Mouse (Mus musculus) ES-E14 (cell line): ENCODE measurements around the gene Kcng3. TPM values are rescaled to one million over a fixed set of nuclear protein-coding genes. Genes with fewer than 3 reads are reported as not detected.

Experiments used
- DNase-seq: peaks from one replicate; pipeline ENCODE4 v3.0.0-alpha.2; 2013; ENCODE audit warnings: low read depth, low spot score
- H3K27ac ChIP-seq: 2 replicates; pipeline ENCODE4 v1.5.1; 2012; ENCODE audit warnings: low read depth, mild to moderate bottlenecking, low read length, moderate library complexity, mixed read lengths; ENCODE audit not compliant: poor library complexity, insufficient read depth, severe bottlenecking
- H3K36me3 ChIP-seq: 2 replicates; pipeline ENCODE4 v1.6.1; 2012; ENCODE audit warnings: mild to moderate bottlenecking, low read length, moderate library complexity, mixed read lengths; ENCODE audit not compliant: control insufficient read depth, poor library complexity, insufficient read depth, severe bottlenecking
- H3K4me1 ChIP-seq, 2 experiments: fragments of 150-350 bp in 1 of 2; sonication (generic) in 1 of 2; 2 replicates each; pipeline ENCODE4 v1.6.1; 2012; ENCODE audit warnings: low read length in 2 of 2, mild to moderate bottlenecking in 1 of 2, mixed read lengths in 1 of 2; ENCODE audit not compliant: control insufficient read depth in 2 of 2, insufficient read depth in 2 of 2, poor library complexity in 1 of 2
- H3K4me3 ChIP-seq, 2 experiments: fragments of 150-350 bp in 1 of 2; sonication (generic) in 1 of 2; 2 replicates each; pipeline ENCODE4 v1.5.1; 2012; ENCODE audit warnings: low read length in 2 of 2, low read depth in 1 of 2, mild to moderate bottlenecking in 1 of 2, mixed read lengths in 1 of 2; ENCODE audit not compliant: insufficient read depth in 1 of 2, poor library complexity in 1 of 2, severe bottlenecking in 1 of 2
- H3K9ac ChIP-seq: 2 replicates; pipeline ENCODE4 v1.6.1; 2012; ENCODE audit warnings: low read depth, mild to moderate bottlenecking, low read length, mixed read lengths; ENCODE audit not compliant: poor library complexity, insufficient read depth, severe bottlenecking
- H3K9me3 ChIP-seq: fragments of 150-350 bp; sonication (generic); 2 replicates; pipeline ENCODE4 v1.6.1; 2012; ENCODE audit warnings: low read depth, mild to moderate bottlenecking, low read length; ENCODE audit not compliant: control insufficient read depth, insufficient read depth
- CHD2 ChIP-seq: IDR thresholded peaks from 2 replicates; pipeline ENCODE4 v1.6.1; 2014; ENCODE audit warnings: mild to moderate bottlenecking, low read depth, low read length, inconsistent platforms
- HCFC1 ChIP-seq: IDR thresholded peaks from 2 replicates; pipeline ENCODE4 v1.6.1; 2012; ENCODE audit warnings: low read length, inconsistent platforms, borderline replicate concordance; ENCODE audit not compliant: insufficient read depth
- MAFK ChIP-seq: IDR thresholded peaks from 2 replicates; pipeline ENCODE4 v1.6.1; 2014; ENCODE audit warnings: mild to moderate bottlenecking, low read depth, low read length, inconsistent platforms; ENCODE audit not compliant: insufficient read depth
- ZC3H11A ChIP-seq: IDR thresholded peaks from 2 replicates; pipeline ENCODE4 v1.6.1; 2012; ENCODE audit warnings: low read depth, mild to moderate bottlenecking, inconsistent platforms, low read length, borderline replicate concordance
- ZNF384 ChIP-seq: IDR thresholded peaks from 2 replicates; pipeline ENCODE4 v1.6.1; 2012; ENCODE audit warnings: low read depth, low read length, inconsistent platforms
- in situ Hi-C, 2 experiments: fragments of 600-800 bp; cut with MboI; formaldehyde crosslinking; loops; one replicate each; pipeline ENCODE4 v1.15.1; 2025; ENCODE audit warnings: low sequenced_read_pairs in 2 of 2, inconsistent platforms in 1 of 2; ENCODE audit not compliant: unreplicated experiment in 2 of 2
- total RNA-seq: library from RNA; depleted of rRNA; stranded (reverse); fragments of 300-350 nt; gene quantifications from 2 replicates; pipeline ENCODE4 v1.2.3, GENCODE M21; 2012

The Kcng3 gene
- total RNA-seq, 1 experiment: 0.98 TPM

- Histone ChIP-seq H3K4me3 (no peak overlapping the region), H3K9ac (no peak overlapping the region), H3K36me3 (no peaks in the 10 kb centered on the region), H3K9me3 (no peaks in the 10 kb centered on the region), H3K27ac (no peak overlapping the region), H3K4me1 (no peaks in the 10 kb centered on the region)
- no peak for DNase-seq
- TF ChIP-seq HCFC1 (no peak), ZC3H11A (no peak), CHD2 (no peak), ZNF384 (no peak), MAFK (no peak)
- in situ Hi-C loops: no loop called here
Measured at GRCm38 (mm10) chr17:83580734-83581133, 51.0 kb downstream of the Kcng3 start.

- Histone ChIP-seq H3K36me3 (no peaks in the 10 kb centered on the region), H3K9me3 (no peaks in the 10 kb centered on the region)
- in situ Hi-C loops: no loop called here
Measured at GRCm38 (mm10) chr17:83576810-83577371, 54.8 kb downstream of the Kcng3 start.

GRCm38 (mm10) chr17:83574615-83575014 lies 57.1 kb downstream of the Kcng3 start:
- no peak overlapping the region for H3K9ac ChIP-seq
- peaks cover 0 to 5% of the 10 kb centered on the region in 2 experiments; a peak in 1 of 4 replicates for H3K4me1 ChIP-seq
- H3K36me3 ChIP-seq: no peaks in the 10 kb centered on the region
- H3K27ac ChIP-seq: no peak overlapping the region
- TF ChIP-seq MAFK: no peak
- TF ChIP-seq CHD2: no peak
- TF ChIP-seq ZC3H11A: no peak
- no peak for TF ChIP-seq ZNF384
- no peak for TF ChIP-seq HCFC1
- in situ Hi-C loops: no loop called here
- no peaks in the 10 kb centered on the region for H3K9me3 ChIP-seq
- no peak overlapping the region for H3K4me3 ChIP-seq
- DNase-seq: no peak

More at GRCm38 (mm10) chr17:83576810-83577371, 54.8 kb downstream of the Kcng3 start:
- DNase-seq: no peak
- TF ChIP-seq CHD2: no peak
- no peak for TF ChIP-seq ZNF384
- TF ChIP-seq MAFK: no peak
- no peak for TF ChIP-seq HCFC1
- Histone ChIP-seq H3K4me1 (peaks cover 0 to 5% of the 10 kb centered on the region in 2 experiments; a peak in 1 of 4 replicates), H3K9ac (no peak overlapping the region), H3K4me3 (no peak overlapping the region), H3K27ac (no peak overlapping the region)

- Histone ChIP-seq H3K36me3 (no peaks in the 10 kb centered on the region), H3K4me3 (no peak overlapping the region), H3K9me3 (no peaks in the 10 kb centered on the region), H3K9ac (no peak overlapping the region), H3K4me1 (peaks cover 0 to 8% of the 10 kb centered on the region in 2 experiments; a peak in 2 of 4 replicates), H3K27ac (no peak overlapping the region)
- in situ Hi-C loops: no loop called here
- no peak for DNase-seq
- TF ChIP-seq MAFK (no peak), CHD2 (no peak), ZC3H11A (no peak), HCFC1 (no peak), ZNF384 (no peak)
Measured at GRCm38 (mm10) chr17:83573128-83573527, 58.6 kb downstream of the Kcng3 start.
